Mouse (Mus musculus) hindbrain, postnatal 0 days (tissue): ENCODE measurements around the gene Cdpf1. TPM values are rescaled to one million over a fixed set of nuclear protein-coding genes. Genes with fewer than 3 reads are reported as not detected.

Experiments
- ATAC-seq: fragments of 200-750 bp; cut with Nextera tagmentation; 2 replicates; pipeline ENCODE4 v1.8.0; 2017; ENCODE audit warnings: mild to moderate bottlenecking, moderate TSS enrichment, moderate library complexity
- DNase-seq: peaks from one replicate; pipeline ENCODE4 v3.0.0-alpha.2; 2015; ENCODE audit warnings: low spot score
- H3K27ac ChIP-seq: fragments of 300-500 bp; sonication (generic); 2 replicates; pipeline ENCODE4 v1.5.1; 2014; ENCODE audit warnings: mild to moderate bottlenecking
- H3K27me3 ChIP-seq: fragments of 300-500 bp; sonication (generic); 2 replicates; pipeline ENCODE4 v1.6.1; 2014; ENCODE audit warnings: low read length, mixed read lengths; ENCODE audit not compliant: insufficient read depth
- H3K36me3 ChIP-seq: fragments of 300-500 bp; sonication (generic); 2 replicates; pipeline ENCODE4 v1.6.1; 2014; ENCODE audit warnings: low read length, mixed read lengths; ENCODE audit not compliant: insufficient read depth
- H3K4me1 ChIP-seq: fragments of 300-500 bp; sonication (generic); 2 replicates; pipeline ENCODE4 v1.6.1; 2014; ENCODE audit warnings: antibody characterized with exemption, low read length, mixed read lengths; ENCODE audit not compliant: insufficient read depth
- H3K4me2 ChIP-seq: fragments of 300-500 bp; sonication (generic); 2 replicates; pipeline ENCODE4 v1.6.1; 2014; ENCODE audit warnings: low read depth, mild to moderate bottlenecking, low read length, moderate library complexity, mixed read lengths
- H3K4me3 ChIP-seq: fragments of 300-500 bp; sonication (generic); 2 replicates; pipeline ENCODE4 v1.5.1; 2014; ENCODE audit warnings: low read length
- H3K9ac ChIP-seq: fragments of 300-500 bp; sonication (generic); replicated peaks from 2 replicates; pipeline ENCODE4 v1.6.1; 2014; ENCODE audit warnings: mild to moderate bottlenecking, low read length, moderate library complexity, mixed read lengths
- H3K9me3 ChIP-seq: fragments of 300-500 bp; sonication (generic); 2 replicates; pipeline ENCODE4 v1.6.1; 2016; ENCODE audit warnings: low read length, mixed read lengths
- CTCF ChIP-seq: IDR thresholded peaks from 2 replicates; pipeline ENCODE4 v1.5.1; 2016; ENCODE audit warnings: antibody characterized with exemption, control low read depth, low read depth
- WGBS: fragments of 180-500 bp; shearing (Covaris S2); extraction: QIAGEN DNeasy Blood & Tissue Kit; methylation state at CpG from one replicate; pipeline ENCODE4 v1.1.7; 2014; 5-methylcytosine and 5-hydroxymethylcytosine counted together
- polyA plus RNA-seq: library from polyadenylated mRNA; unstranded; fragments of >200 nt; fragmentation: Nextera tagmentation; extraction: Ambion mirVana; gene quantifications from 2 replicates; pipeline ENCODE4 v1.2.1, GENCODE M21; 2015
- total RNA-seq: library from RNA; depleted of rRNA; stranded (reverse); fragments of >200 nt; gene quantifications from 2 replicates; pipeline ENCODE4 v1.2.3, GENCODE M21; 2014; rRNA removed

Gene Cdpf1
- 21.0 and 32.6 TPM in 2 replicates for total RNA-seq
- polyA plus RNA-seq, result 22.9 and 25.0 TPM in 2 replicates

DNA sequence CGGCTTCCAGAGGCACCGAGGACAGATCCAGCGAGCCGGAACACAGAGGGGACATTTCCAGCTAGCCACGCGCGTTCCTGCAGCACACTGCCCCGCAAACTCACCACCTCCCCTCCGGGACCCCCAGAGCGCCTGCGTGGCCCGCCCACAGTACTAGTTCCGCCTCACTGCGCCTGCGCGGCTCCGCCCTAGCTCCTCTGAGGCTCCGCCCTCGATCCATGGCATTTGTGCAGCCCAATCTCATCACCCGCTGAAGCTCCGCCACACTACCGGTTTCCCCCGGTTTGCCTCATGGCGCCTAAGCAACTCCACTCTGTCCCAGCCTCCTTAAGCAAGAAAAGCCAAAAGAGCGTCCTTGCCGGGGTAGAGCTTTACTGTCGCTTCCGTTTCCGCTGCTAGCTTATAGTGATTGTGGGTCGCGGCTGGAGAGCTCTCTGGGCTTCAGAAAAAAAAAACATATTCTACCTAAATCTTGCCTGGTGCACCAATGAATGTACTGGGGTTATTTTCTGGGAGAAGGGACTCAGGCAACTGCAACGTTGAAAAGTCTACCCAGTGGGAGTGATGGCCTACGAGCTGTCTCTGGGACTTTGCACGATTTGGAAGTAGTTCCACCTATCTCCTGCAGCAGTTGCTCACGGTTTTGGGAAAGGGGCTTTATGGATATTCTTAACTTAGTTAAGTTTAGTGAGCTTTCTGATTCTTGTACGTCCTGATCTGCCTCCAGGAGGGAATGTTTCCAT lies at the start of gene Cdpf1:
Cdpf1 (minus strand) TSS at position 163 of the 743 bp plus-strand sequence.
- Histone ChIP-seq H3K9me3 (no peaks in the 10 kb centered on the region), H3K9ac (peak within 1 kb of the TSS; percentile 78), H3K4me2 (peak within 1 kb of the TSS; percentile 81), H3K36me3 (no peaks in the 10 kb centered on the region), H3K4me1 (no peaks in the 10 kb centered on the region), H3K27ac (peak within 1 kb of the TSS; percentile 96), H3K4me3 (peak within 1 kb of the TSS; percentile 69), H3K27me3 (no peaks in the 10 kb centered on the region)
- ATAC-seq (peak; percentile 98), DNase-seq (peak; percentile 99)
- 1% methylated on average over 36 of the region's 36 CpGs for WGBS
- no peak for TF ChIP-seq CTCF

DNA sequence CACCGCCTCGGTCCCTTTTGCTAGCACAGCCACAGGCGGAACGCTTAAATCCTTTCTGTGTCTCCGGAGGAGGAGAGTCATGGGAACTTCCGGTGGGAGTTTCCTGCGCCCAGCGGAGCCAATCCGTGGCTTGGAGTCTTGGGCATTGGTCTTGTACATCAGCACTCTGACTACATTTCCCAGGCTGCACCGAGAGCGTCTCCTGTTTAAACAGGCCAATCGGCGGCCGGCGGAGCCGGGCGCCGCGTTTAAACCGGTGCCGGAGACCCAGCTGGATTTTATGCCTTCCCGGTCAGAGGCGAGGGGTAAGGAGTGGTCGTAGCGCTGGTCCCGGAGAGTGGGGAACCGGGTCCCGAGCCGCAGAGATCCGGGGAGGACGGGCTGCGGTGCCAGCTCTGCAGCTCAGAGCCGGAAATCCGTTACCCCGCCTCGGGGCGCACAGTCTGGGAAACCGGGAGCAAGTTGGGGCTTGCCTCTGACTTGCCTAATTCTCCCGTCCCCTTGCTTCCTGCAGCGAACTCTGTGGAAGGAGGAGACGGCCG lies 48.1 kb upstream of the Cdpf1 start, which contains the start of gene Gtse1:
Gtse1 (plus strand) TSS at position 256 of the 542 bp plus-strand sequence.
- H3K27me3 ChIP-seq, result no peaks in the 10 kb centered on the region
- H3K36me3 ChIP-seq, result no peaks in the 10 kb centered on the region
- under 1% methylated on average over 42 of the region's 42 CpGs for WGBS
- H3K9ac ChIP-seq, result peak within 1 kb of the TSS; percentile 73
- H3K4me2 ChIP-seq, result peak within 1 kb of the TSS; percentile 86
- peaks cover 4% of the 10 kb centered on the region; the same call in 1 of the 2 replicates for H3K4me1 ChIP-seq
- H3K27ac ChIP-seq, result peak within 1 kb of the TSS; percentile 90
- peak; percentile 99 for ATAC-seq
- no peak for TF ChIP-seq CTCF
- H3K9me3 ChIP-seq, result no peaks in the 10 kb centered on the region
- DNase-seq, result peak; percentile 99
- peak within 1 kb of the TSS; percentile 60 for H3K4me3 ChIP-seq

DNA sequence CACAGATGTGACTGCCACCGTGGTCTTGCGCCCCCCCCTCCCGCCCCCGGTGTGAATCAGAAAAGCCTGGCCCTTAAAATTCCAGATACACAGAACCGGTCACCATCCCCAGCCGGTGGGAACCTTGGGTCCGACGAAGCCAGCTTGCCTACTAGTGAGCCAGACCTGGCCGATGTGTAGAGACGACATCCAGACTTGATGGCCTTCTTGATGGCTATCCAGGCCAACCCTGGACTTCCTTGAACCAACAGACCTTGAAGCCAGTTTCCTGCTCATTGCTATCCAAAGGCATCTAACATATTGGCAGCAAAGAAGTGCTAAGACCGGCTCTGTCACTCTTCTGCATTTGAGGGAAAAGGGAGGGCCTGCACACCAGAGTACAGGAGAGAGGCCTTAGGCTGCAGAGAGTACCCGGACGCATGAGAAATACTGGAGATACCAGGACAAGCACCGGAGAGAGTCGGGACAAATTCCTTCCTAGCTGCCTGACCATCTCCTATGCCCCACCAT lies 47.5 kb upstream of the Cdpf1 start:
- 11% methylated on average over 15 of the region's 15 CpGs for WGBS
- H3K9ac ChIP-seq, result peak overlapping the region; percentile 73

DNA sequence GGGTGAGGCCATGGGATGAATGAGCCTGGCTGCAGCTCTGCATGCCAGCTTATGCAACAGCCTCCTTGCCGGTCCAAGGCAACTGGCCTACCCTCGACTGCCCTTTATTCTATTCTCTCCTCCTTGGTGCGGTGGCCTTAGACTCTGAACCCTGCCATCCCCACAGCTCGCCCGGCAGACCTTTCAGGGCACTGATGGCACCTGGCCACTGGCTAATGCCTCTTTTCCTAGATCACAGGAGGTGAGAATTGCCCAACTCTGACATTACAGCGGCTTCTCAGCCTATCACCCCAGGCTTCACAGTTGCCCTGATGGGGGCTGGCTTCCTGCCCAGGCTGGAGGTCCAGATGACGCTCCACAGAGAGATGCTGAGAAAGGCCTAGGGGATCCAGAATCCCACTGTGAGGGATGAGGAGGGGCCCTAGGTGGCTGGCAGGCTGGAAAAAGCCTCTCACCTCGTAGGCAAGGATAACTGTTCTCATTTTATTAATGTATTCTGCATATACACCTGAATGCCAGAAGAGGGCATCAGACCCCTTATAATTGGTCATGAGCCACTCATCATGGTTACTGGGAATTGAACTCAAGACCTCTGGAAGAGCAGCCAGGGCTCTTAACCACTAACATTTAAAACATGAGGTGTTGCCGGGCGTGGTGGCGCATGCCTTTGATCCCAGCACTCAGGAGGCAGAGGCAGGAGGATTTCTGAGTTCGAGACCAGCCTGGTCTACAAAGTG lies 40.3 kb upstream of the Cdpf1 start:
- Histone ChIP-seq H3K27ac (no peak overlapping the region), H3K4me1 (no peaks in the 10 kb centered on the region), H3K4me3 (no peak overlapping the region), H3K9ac (no peak overlapping the region), H3K36me3 (no peaks in the 10 kb centered on the region), H3K4me2 (no peak overlapping the region), H3K9me3 (no peaks in the 10 kb centered on the region), H3K27me3 (no peaks in the 10 kb centered on the region)
- peak; percentile 29; the same call in 1 of the 2 replicates for TF ChIP-seq CTCF
- no peak for ATAC-seq
- peak; percentile 12 for DNase-seq
- 69% methylated on average over 12 of the region's 12 CpGs for WGBS

More for the DNA sequence above, 47.5 kb upstream of the Cdpf1 start:
- peak overlapping the region; percentile 60 for H3K4me3 ChIP-seq
- no peaks in the 10 kb centered on the region for H3K36me3 ChIP-seq
- no peak for ATAC-seq
- peak overlapping the region; percentile 90 for H3K27ac ChIP-seq
- H3K9me3 ChIP-seq, result no peaks in the 10 kb centered on the region
- no peak for DNase-seq
- no peak for TF ChIP-seq CTCF
- H3K4me1 ChIP-seq, result peaks cover 4% of the 10 kb centered on the region; the same call in 1 of the 2 replicates
- H3K27me3 ChIP-seq, result no peaks in the 10 kb centered on the region
- peak overlapping the region; percentile 66 for H3K4me2 ChIP-seq

DNA sequence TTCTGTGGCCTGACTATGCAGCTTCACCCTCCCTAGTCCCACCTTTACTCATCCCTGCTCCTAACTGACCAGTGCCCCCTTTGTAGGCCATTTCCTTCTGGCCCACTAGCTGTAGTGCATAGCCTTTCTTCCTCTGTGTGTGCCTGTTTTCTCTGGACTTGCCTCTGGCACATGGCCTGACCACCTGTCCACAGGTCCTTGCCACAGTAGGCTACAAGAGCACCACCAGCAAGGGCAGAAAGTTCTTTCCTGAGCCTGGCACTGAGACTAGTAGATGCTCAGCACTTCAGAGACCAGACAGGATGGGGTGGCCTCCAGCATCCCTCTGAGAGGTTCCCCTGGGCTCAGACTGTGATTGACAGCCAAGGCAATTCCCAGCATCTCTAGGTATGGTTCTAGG lies 33.6 kb upstream of the Cdpf1 start:
- Histone ChIP-seq H3K27me3 (no peaks in the 10 kb centered on the region), H3K9me3 (no peaks in the 10 kb centered on the region), H3K27ac (no peak overlapping the region), H3K4me3 (no peak overlapping the region), H3K4me1 (no peaks in the 10 kb centered on the region), H3K4me2 (no peak overlapping the region), H3K9ac (no peak overlapping the region), H3K36me3 (0 out of 2 replicates have a peak, but pooled peaks cover 4% of the 10 kb centered on the region)
- no peak for ATAC-seq
- DNase-seq, result no peak
- no peak for TF ChIP-seq CTCF

DNA sequence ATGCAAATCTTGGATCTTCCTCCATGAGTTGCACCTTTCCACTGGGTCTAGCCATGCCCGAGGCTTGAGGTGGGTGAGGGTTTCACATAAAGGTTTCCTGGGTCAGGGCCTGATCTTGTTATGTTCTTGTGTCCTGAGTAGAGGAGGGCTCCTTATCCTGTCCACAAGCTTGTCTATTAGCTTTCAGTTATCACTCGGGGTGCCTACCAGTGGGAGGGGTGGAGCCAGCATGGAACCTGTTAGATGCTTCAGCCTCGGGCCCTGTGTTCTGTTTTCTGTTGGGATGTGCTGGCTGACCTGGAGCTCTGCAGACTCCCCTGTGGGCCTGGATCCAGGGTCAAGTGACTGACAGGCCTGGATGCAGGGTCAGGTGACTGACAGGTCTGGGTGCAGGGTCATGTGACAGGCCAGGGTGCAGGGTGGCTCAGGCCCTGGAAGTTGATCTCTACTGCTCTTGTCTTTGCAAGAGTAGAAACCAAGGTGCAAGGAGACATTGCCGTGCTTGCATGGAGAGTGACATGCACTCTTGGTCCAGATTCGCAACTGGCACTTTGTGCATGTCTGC lies 30.4 kb upstream of the Cdpf1 start:
- H3K4me3 ChIP-seq, result no peak overlapping the region
- no peak overlapping the region for H3K4me2 ChIP-seq
- no peaks in the 10 kb centered on the region for H3K27me3 ChIP-seq
- no peaks in the 10 kb centered on the region for H3K9me3 ChIP-seq
- no peak for DNase-seq
- H3K36me3 ChIP-seq, result 0 out of 2 replicates have a peak, but pooled peaks cover 4% of the 10 kb centered on the region
- no peak for ATAC-seq
- no peak for TF ChIP-seq CTCF
- no peak overlapping the region for H3K27ac ChIP-seq
- 83% methylated on average over 5 of the region's 5 CpGs for WGBS
- H3K4me1 ChIP-seq, result no peaks in the 10 kb centered on the region
- H3K9ac ChIP-seq, result no peak overlapping the region
